Mouse (Mus musculus) brain, adult 2 months (tissue): ENCODE data around the gene Hist1h4f.

Experiments used
- DNase-seq: peaks from one replicate; pipeline ENCODE4 v3.0.0; 2011; ENCODE audit warnings: low read depth, low spot score

Hist1h4f gene

DNA sequence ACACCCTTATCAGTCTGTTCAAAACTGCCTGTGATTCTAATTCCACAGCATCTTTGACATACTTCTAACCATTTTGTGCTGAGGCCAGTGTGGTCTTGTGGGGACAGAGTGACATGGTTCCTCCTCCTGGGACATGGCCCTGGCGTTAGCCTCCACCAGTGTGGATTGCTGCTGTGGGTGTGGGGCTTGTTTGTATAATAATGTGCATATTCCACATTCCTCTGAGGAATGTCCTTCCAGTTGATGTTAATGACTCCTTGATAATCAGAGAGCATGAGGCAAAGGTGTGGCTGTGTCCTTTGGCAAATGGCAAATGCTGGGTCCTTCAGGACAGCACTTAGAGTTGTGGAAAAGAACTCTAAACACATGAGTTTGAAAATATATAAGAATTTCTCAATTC, 37.9 kb downstream of the Hist1h4f start:
- no peak for DNase-seq

DNA sequence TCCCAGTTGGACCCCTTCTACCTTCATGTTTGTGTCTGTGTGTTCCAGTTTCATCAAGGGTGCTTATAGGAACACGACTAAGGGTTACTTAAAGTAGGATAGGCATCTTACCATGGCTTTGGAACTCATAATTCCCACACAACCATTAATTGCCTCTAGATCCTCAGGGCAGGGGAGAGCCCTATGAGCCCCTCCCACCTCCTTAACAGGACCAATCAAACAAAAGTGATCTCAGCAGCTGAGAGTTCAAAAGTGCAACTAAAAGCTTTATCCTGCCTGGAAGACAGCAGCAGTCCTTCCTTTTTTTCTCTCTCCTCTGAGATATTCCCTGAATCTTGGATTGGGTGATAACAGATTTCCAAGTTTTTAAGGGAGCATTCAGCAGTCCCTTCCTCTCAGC, 41.3 kb downstream of the Hist1h4f start:
- DNase-seq: no peak

DNA sequence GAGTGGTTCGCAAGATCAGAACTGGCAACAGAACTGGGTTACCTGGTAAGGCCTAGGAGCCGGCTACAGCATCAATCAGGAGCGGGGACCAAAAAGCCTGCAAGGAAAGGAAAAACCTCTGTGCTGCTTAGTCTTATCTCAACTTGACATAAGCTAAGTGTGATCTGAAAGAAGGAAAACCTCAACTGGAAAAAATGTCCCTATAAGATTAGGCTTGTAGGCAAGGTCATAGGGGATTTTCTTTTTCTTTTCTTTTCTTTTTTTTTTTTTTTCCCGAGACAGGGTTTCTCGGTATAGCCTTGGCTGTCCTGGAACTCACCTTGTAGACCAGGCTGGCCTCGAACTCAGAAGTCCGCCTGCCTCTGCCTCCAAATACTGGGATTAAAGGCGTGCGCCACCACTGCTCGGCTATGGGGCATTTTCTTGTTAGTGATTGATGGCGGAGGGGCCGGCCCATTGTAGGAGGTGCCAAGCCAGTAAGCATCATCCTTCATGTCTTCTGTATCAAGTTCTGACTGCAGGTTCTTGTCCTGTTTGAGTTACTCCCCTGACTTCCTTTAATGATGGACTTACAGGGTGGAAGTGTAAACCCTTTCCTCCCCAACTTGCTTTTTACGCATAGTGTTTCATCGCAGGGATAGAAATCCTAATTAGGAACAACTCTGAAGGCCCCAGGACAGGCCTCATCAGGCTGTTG, 44.5 kb downstream of the Hist1h4f start:
- DNase-seq: no peak

DNA sequence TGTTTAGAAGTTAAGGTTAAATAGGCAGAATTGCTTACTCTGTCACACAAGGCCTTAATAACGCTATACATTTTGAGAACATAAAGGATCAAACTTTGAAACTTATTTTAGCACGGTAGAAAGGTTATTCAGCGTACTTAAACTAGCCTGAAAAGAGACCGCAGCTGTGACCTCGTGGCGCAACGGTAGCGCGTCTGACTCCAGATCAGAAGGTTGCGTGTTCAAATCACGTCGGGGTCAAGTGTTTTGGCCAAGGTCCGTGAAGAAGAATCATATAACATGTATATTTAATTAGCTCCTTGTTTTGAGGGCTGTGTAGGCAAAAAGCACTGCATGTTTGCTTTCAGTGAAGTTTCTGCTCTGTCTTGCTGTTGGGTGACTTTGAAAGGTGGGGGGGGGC, 45.1 kb downstream of the Hist1h4f start:
- DNase-seq: no peak

DNA sequence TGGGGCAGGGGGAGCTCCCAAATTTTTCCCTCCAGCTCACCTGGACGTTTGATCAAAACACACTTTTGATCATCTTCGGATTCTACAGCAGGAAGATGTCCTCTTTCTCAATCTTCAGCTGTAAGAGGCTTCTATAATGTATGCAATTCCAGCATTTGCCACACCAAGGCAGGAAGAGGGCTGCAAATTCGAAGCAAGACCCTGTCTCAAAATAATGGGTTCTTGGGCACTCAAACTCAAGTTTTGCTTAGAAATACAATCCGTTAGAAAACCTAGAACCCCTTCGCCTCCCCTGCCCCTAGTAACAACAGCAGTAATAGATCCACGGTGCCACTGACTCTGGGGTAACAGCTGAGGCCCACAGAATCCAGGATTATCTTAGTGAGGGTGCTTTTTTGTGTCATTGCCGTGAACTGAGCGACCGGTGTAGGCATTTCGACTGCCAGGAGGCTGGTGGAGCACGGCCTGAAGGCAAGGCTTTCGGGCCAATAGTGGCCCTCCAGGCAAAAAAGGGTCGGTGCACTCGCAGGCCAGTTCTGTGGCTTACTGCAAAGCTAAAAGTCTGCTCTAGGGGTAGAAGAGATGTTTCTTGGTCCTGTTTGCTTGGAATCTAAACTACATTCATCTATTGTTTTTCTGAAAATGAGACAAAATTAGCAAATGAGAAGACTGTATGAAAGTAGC, 45.6 kb downstream of the Hist1h4f start:
- no peak for DNase-seq

DNA sequence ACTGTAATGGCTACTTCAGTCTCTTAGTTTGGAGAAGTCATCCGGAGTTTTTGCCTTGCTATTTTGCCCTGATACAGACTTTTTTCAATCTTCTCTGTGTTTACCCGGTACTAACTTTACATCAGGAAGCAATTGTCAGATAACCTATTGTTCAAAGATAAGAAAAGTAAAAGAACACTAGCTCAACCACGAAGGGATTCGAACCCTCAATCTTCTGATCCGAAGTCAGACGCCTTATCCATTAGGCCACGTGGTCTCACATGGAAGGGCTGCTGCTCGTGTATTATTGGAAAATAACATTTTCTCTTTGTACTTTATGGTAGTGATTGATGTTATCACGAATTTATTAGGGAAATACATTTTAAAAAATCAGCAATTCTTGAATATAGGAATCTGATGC, 47.7 kb downstream of the Hist1h4f start:
- peak; percentile 53 for DNase-seq

DNA sequence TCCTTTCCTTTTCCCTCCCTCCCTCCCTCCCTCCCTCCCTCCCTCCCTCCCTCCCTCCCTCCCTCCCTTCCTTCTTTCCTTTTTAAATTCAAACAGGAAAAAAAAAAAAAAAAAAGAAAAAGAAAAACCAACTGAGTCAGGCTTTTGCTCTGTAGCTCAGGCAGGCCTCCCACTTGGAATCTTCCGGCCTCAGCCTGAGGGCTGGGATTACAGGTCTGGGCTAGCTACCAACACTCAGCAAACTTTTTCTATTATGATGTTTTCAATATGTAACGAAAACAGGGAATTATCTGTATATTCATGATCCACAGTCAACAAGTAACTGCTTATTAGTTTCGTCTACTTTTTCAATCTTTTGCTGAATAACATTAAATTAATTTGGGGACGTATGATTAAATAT, 48.5 kb downstream of the Hist1h4f start:
- no peak for DNase-seq

DNA sequence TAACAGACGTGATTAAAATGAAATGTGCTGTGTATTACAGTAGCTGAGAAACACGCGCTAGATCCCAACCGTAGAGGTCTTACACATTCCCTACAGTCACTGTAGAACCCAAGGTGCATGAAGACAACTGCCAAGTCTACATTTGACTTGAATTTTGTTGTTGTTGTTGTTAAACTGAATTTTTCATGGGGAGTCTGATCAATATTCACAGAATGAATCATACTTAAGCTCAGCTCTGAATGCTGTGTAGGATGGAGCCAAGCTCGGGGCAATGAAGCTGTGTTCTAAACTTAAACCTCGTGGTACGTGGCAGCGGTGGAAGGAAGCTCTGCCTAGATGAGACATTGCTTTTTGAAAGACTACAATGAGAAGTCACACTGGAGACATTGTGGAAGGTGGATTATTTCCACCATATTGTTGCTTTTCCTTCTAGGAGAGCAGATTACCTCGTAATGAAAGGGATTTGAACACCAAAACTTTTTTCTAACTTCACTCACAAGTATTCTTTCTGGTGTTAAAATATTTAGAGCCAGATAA, 49.3 kb downstream of the Hist1h4f start:
- peak; percentile 22 for DNase-seq

DNA sequence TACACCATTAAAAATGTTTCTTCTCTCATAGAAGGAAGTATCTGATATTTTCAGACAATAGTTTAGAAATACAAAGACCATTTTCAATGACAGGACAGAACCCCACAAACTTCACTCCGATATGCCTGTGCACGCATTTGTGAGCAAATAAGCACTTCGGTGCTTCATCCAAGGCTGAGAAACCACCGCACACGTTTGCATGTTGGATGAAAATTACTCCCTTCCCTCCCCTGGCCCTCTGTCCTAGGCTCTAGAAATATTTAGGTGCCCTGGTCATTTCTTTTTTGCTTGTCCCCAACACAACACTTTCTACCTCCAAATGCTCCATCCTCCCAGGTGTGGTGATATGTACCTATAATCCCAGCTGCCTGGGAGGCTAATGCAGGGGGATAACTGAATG, 49.9 kb downstream of the Hist1h4f start:
- no peak for DNase-seq
